Mouse (Mus musculus) ES-Bruce4 (cell line): Measurements from ENCODE around the gene Sept9. TPM values are rescaled to one million over a fixed set of nuclear protein-coding genes. Genes with fewer than 3 reads are reported as not detected.
A peak's percentile ranks its signal among the peaks of the same experiment; 100 is the strongest.

ENCODE experiments used
- H3K27ac ChIP-seq: 2 replicates; pipeline ENCODE4 v1.5.1; 2012; ENCODE audit warnings: low read length, inconsistent platforms; ENCODE audit not compliant: insufficient read depth
- H3K27me3 ChIP-seq: 2 replicates; pipeline ENCODE4 v1.6.1; 2012; ENCODE audit warnings: mild to moderate bottlenecking, low read length, inconsistent platforms; ENCODE audit not compliant: control insufficient read depth, poor library complexity, insufficient read depth, severe bottlenecking
- H3K36me3 ChIP-seq: 2 replicates; pipeline ENCODE4 v1.6.1; 2012; ENCODE audit warnings: inconsistent platforms, mild to moderate bottlenecking, low read length, moderate library complexity; ENCODE audit not compliant: control insufficient read depth, poor library complexity, insufficient read depth, severe bottlenecking
- H3K4me1 ChIP-seq: one replicate; pipeline ENCODE4 v1.8.1; 2011; ENCODE audit warnings: low read length; ENCODE audit not compliant: control insufficient read depth, insufficient read depth
- H3K4me3 ChIP-seq: 2 replicates; pipeline ENCODE4 v1.5.1; 2011; ENCODE audit warnings: low read depth, mild to moderate bottlenecking, low read length
- H3K9ac ChIP-seq: 2 replicates; pipeline ENCODE4 v1.6.1; 2012; ENCODE audit warnings: low read depth, mild to moderate bottlenecking, inconsistent platforms; ENCODE audit not compliant: poor library complexity, severe bottlenecking
- H3K9me3 ChIP-seq: replicated peaks from 2 replicates; pipeline ENCODE4 v1.6.1; 2012; ENCODE audit warnings: mild to moderate bottlenecking, low read length, inconsistent platforms; ENCODE audit not compliant: control insufficient read depth, poor library complexity, insufficient read depth, severe bottlenecking
- CTCF ChIP-seq: IDR thresholded peaks from one replicate; pipeline ENCODE4 v1.8.1; 2011; ENCODE audit warnings: low read depth, low read length
- EP300 ChIP-seq: IDR thresholded peaks from 2 replicates; pipeline ENCODE4 v1.6.1; 2011; ENCODE audit warnings: low read depth, low read length; ENCODE audit not compliant: insufficient read depth
- POLR2A ChIP-seq: IDR thresholded peaks from one replicate; pipeline ENCODE4 v1.8.1; 2011; ENCODE audit warnings: low read length; ENCODE audit not compliant: insufficient read depth
- polyA plus RNA-seq: library from polyadenylated mRNA; stranded (reverse); fragments of >200 nt; gene quantifications from 2 replicates; pipeline ENCODE4 v1.2.4, GENCODE M21; 2011; ENCODE audit warnings: low read depth; ENCODE audit not compliant: missing spikeins, insufficient read depth, insufficient read length

The Sept9 gene
- polyA plus RNA-seq, 1 experiment, result 123 TPM

- H3K4me3 ChIP-seq, result no peak overlapping the region
- no peak overlapping the region for H3K27ac ChIP-seq
- H3K36me3 ChIP-seq, result no peaks in the 10 kb centered on the region
- H3K9me3 ChIP-seq, result no peaks in the 10 kb centered on the region
- H3K27me3 ChIP-seq, result no peaks in the 10 kb centered on the region
- TF ChIP-seq EP300, result no peak
- no peak for TF ChIP-seq CTCF
- TF ChIP-seq POLR2A, result no peak
- no peak overlapping the region for H3K9ac ChIP-seq
- H3K4me1 ChIP-seq, result peaks cover 26% of the 10 kb centered on the region
Measured at GRCm38 (mm10) chr11:117315309-117315708, 115.8 kb downstream of the Sept9 start.

- H3K27ac ChIP-seq, result no peak overlapping the region
- H3K36me3 ChIP-seq, result no peaks in the 10 kb centered on the region
- TF ChIP-seq POLR2A, result no peak
- TF ChIP-seq EP300, result 0 out of 2 replicates have a peak, but pooled peaks have one; percentile 21
- peaks cover 16% of the 10 kb centered on the region for H3K4me1 ChIP-seq
- no peak overlapping the region for H3K4me3 ChIP-seq
- no peaks in the 10 kb centered on the region for H3K9me3 ChIP-seq
- H3K27me3 ChIP-seq, result no peaks in the 10 kb centered on the region
- H3K9ac ChIP-seq, result no peak overlapping the region
Measured at GRCm38 (mm10) chr11:117316441-117317331, 117.2 kb downstream of the Sept9 start.

DNA sequence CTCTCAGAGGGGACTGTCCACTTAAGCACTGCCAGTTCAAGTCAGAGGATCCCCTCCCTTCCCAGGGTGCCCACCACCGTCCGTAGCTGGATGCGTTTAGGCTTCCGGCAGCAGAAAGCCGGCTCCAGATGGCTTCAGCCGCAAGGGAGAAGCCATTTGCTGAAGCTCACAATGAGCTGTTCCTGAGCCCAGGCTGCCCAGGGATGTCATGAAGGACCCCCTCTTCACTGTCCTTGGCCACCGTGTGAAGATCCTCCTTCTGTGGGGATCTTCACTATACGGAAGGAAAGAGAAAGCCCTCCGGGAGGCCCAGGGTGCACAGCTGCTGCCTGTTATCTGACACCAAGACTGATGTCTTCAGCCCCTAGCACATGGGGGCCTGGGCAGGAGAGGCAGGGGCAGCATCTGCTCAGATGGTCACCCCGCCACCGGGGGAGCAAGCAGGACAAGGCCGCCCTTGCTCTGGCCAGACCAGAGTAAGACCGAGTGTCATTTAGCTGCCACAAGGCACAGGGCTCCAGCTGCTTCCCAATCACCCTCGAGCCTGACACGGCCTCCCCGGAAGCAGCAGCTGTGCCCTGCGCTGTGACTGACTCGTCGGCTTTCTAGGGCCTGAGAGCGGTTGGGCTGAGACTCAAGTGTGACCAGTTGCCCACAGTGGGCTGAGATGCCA is 118.1 kb downstream of the Sept9 start:
- no peaks in the 10 kb centered on the region for H3K27me3 ChIP-seq
- H3K4me1 ChIP-seq, result peaks cover 21% of the 10 kb centered on the region
- no peak for TF ChIP-seq POLR2A
- no peak for TF ChIP-seq CTCF
- no peak for TF ChIP-seq EP300
- no peaks in the 10 kb centered on the region for H3K9me3 ChIP-seq
- H3K4me3 ChIP-seq, result no peak overlapping the region
- H3K27ac ChIP-seq, result no peak overlapping the region
- H3K9ac ChIP-seq, result 0 out of 2 replicates have a peak overlapping the region, but pooled peaks have one; percentile 0
- H3K36me3 ChIP-seq, result no peaks in the 10 kb centered on the region

DNA sequence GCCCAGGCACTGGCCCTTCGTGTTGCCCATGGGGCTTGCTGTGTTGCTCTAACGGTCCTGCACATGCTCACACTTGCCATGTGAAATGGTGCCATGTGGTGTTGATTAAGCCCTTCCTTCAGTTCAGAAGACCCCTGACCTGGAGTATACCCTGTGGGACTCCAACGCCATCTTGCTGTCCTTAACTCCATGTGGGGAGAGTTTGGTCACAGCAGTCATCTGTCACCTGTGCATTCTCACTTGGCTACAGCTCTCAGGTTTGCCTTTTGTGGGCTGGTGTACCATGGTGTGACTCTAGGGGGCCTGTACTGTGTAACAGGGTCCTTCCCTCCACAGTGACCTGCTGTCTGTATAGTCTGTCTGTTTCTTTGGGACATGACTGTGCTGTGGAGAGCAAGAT is 118.7 kb downstream of the Sept9 start:
- TF ChIP-seq POLR2A (no peak), CTCF (no peak), EP300 (no peak)
- no peaks in the 10 kb centered on the region for H3K9me3 ChIP-seq
- H3K9ac ChIP-seq, result no peak overlapping the region
- H3K4me1 ChIP-seq, result peaks cover 24% of the 10 kb centered on the region
- no peaks in the 10 kb centered on the region for H3K27me3 ChIP-seq
- H3K36me3 ChIP-seq, result no peaks in the 10 kb centered on the region
- peak overlapping the region; percentile 77; the same call in 1 of the 2 replicates for H3K27ac ChIP-seq
- no peak overlapping the region for H3K4me3 ChIP-seq

DNA sequence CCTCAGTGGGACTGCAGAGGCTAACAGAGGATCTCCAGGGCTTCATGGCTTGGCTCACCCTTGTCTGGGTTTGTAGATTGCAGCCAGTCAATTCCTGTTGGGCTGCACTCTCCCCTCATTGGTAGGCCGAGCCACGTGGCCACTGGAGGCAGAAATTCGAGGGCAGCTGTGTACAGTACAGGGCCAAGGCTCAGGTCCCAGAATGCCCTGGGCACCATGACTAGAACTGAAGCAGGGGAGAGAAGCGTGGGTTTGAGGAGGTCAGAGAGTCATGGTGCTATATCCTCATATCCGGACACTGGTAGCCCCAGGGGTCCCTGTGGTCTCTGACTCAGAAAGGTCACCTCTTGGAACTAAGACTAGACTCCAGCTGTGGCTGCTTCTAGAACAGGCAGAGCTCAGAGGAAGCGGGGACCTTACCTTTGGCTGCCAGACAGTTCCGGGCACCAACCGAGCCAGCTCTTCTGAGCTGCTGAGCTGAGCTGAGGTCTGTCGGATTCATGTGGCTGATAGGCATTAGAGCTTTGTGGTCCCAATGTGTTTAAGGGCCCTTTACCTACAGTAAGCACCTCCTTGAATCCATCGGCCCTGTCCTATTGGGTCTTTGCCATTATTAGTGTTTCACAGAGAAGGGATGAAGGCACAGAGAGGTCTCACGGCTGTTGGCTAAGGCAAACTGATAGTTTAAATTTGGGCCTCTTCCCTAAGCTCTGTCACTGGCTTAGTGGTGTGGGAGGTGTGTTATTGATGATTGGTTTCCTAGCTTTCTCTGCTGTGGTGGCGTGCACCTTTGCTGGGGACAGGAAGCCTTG is 119.5 kb downstream of the Sept9 start:
- no peak for TF ChIP-seq EP300
- TF ChIP-seq POLR2A, result no peak
- no peak for TF ChIP-seq CTCF
- H3K27me3 ChIP-seq, result no peaks in the 10 kb centered on the region
- 0 out of 2 replicates have a peak overlapping the region, but pooled peaks have one; percentile 7 for H3K4me3 ChIP-seq
- H3K27ac ChIP-seq, result peak overlapping the region; percentile 77
- no peak overlapping the region for H3K9ac ChIP-seq
- no peaks in the 10 kb centered on the region for H3K36me3 ChIP-seq
- H3K4me1 ChIP-seq, result peaks cover 31% of the 10 kb centered on the region
- H3K9me3 ChIP-seq, result no peaks in the 10 kb centered on the region
